Mouse (Mus musculus) MEL (cell line): ENCODE measurements around the gene Alox5. TPM values are rescaled to one million over a fixed set of nuclear protein-coding genes. Genes with fewer than 3 reads are reported as not detected.

ENCODE experiments used
- DNase-seq: peaks from one replicate; pipeline ENCODE4 v3.0.0; 2011; ENCODE audit warnings: low read depth, low spot score
- H3K27ac ChIP-seq: 2 replicates; pipeline ENCODE4 v1.5.1; 2012; ENCODE audit warnings: low read depth, mild to moderate bottlenecking, control low read depth, low read length, moderate library complexity; ENCODE audit not compliant: control insufficient read depth
- H3K27me3 ChIP-seq, 2 experiments: fragments of 150-350 bp in 1 of 2; sonication (generic) in 1 of 2; 2 replicates each; pipeline ENCODE4 v1.6.1; 2012; ENCODE audit warnings: low read length in 2 of 2, mild to moderate bottlenecking in 2 of 2, improper control_type of control experiment in 1 of 2, moderate library complexity in 1 of 2; ENCODE audit not compliant: insufficient read depth in 2 of 2, control insufficient read depth in 1 of 2
- H3K36me3 ChIP-seq, 2 experiments: 2 replicates each; pipeline ENCODE4 v1.6.1; 2012 to 2014; ENCODE audit warnings: low read length in 2 of 2, improper control_type of control experiment in 1 of 2, inconsistent platforms in 1 of 2, mild to moderate bottlenecking in 1 of 2; ENCODE audit not compliant: insufficient read depth in 2 of 2, control insufficient read depth in 1 of 2
- H3K4me1 ChIP-seq, 2 experiments: fragments of 150-350 bp in 1 of 2; sonication (generic) in 1 of 2; 2 replicates each; pipeline ENCODE4 v1.6.1; 2012; ENCODE audit warnings: low read length in 2 of 2, improper control_type of control experiment in 1 of 2, mild to moderate bottlenecking in 1 of 2; ENCODE audit not compliant: insufficient read depth in 2 of 2, control insufficient read depth in 1 of 2
- H3K4me3 ChIP-seq, 2 experiments: fragments of 150-350 bp in 1 of 2; sonication (generic) in 1 of 2; 2 replicates each; pipeline ENCODE4 v1.5.1; 2012; ENCODE audit warnings: low read depth in 2 of 2, low read length in 2 of 2, mild to moderate bottlenecking in 2 of 2, moderate library complexity in 2 of 2, control low read depth in 1 of 2, improper control_type of control experiment in 1 of 2; ENCODE audit not compliant: control insufficient read depth in 1 of 2, insufficient read depth in 1 of 2
- H3K79me2 ChIP-seq: 2 replicates; pipeline ENCODE4 v1.6.1; 2012; ENCODE audit warnings: mild to moderate bottlenecking, low read length, moderate library complexity; ENCODE audit not compliant: control insufficient read depth, poor library complexity, insufficient read depth
- H3K9ac ChIP-seq: 2 replicates; pipeline ENCODE4 v1.6.1; 2012; ENCODE audit warnings: low read depth, mild to moderate bottlenecking, control low read depth, low read length, moderate library complexity; ENCODE audit not compliant: control insufficient read depth, poor library complexity, severe bottlenecking
- H3K9me3 ChIP-seq: fragments of 150-350 bp; sonication (generic); replicated peaks from 2 replicates; pipeline ENCODE4 v1.6.1; 2012; ENCODE audit warnings: mild to moderate bottlenecking, low read length, improper control_type of control experiment, moderate library complexity; ENCODE audit not compliant: insufficient read depth
- CTCF ChIP-seq, 3 experiments: IDR thresholded peaks in 2 of 3; conservative IDR thresholded peaks in 1 of 3; 2 replicates each; pipeline ENCODE4 v1.5.1; 2011 to 2012; ENCODE audit warnings: low read length in 3 of 3, low read depth in 2 of 3, mild to moderate bottlenecking in 2 of 3, improper control_type of control experiment in 1 of 3, inconsistent platforms in 1 of 3, mixed read lengths in 1 of 3, moderate library complexity in 1 of 3; ENCODE audit not compliant: control insufficient read depth in 1 of 3, insufficient read depth in 1 of 3, poor library complexity in 1 of 3, severe bottlenecking in 1 of 3
- E2F4 ChIP-seq: IDR thresholded peaks from 2 replicates; pipeline ENCODE4 v1.6.1; 2011; ENCODE audit warnings: low read depth, low read length, improper control_type of control experiment, borderline replicate concordance
- ELF1 ChIP-seq: IDR thresholded peaks from 2 replicates; pipeline ENCODE4 v1.6.1; 2014; ENCODE audit warnings: low read depth, mild to moderate bottlenecking, inconsistent platforms, low read length, improper control_type of control experiment, moderate library complexity
- ETS1 ChIP-seq: IDR thresholded peaks from 2 replicates; pipeline ENCODE4 v1.6.1; 2012; ENCODE audit warnings: low read depth, mild to moderate bottlenecking, inconsistent platforms, low read length, improper control_type of control experiment, moderate library complexity
- KAT2A ChIP-seq: conservative IDR thresholded peaks from 2 replicates; pipeline ENCODE4 v1.6.1; 2012; ENCODE audit warnings: low read depth, low read length, improper control_type of control experiment, inconsistent platforms
- MYB ChIP-seq: IDR thresholded peaks from 2 replicates; pipeline ENCODE4 v1.6.1; 2011; ENCODE audit warnings: mild to moderate bottlenecking, low read depth, low read length, improper control_type of control experiment
- RAD21 ChIP-seq: IDR thresholded peaks from 2 replicates; pipeline ENCODE4 v1.6.1; 2011; ENCODE audit warnings: mild to moderate bottlenecking, low read depth, low read length, improper control_type of control experiment
- SMC3 ChIP-seq: IDR thresholded peaks from 2 replicates; pipeline ENCODE4 v1.6.1; 2011; ENCODE audit warnings: low read depth, low read length, improper control_type of control experiment
- ZC3H11A ChIP-seq: IDR thresholded peaks from 2 replicates; pipeline ENCODE4 v1.6.1; 2012; ENCODE audit warnings: low read depth, mild to moderate bottlenecking, inconsistent platforms, low read length, improper control_type of control experiment
- ZKSCAN1 ChIP-seq: IDR thresholded peaks from 2 replicates; pipeline ENCODE4 v1.6.1; 2012; ENCODE audit warnings: low read depth, mild to moderate bottlenecking, inconsistent platforms, low read length, improper control_type of control experiment, moderate library complexity
- polyA plus RNA-seq, 2 experiments: library from polyadenylated mRNA; stranded (reverse) in 1 of 2; unstranded in 1 of 2; fragments of >175 nt in 1 of 2; fragments of >200 nt in 1 of 2; gene quantifications; 2 replicates each; pipeline versions ENCODE4 v1.2.1 to v1.2.4; 2012; ENCODE audit warnings: low replicate concordance in 2 of 2, low read depth in 1 of 2; ENCODE audit not compliant: insufficient read length in 2 of 2, insufficient read depth in 1 of 2, missing spikeins in 1 of 2
- total RNA-seq: library from RNA; depleted of rRNA; stranded (reverse); fragments of 300-350 nt; gene quantifications from 2 replicates; pipeline ENCODE4 v1.2.3, GENCODE M21; 2012

Alox5 gene
- total and polyA plus RNA-seq, 3 experiments: 1.1 to 5.7 TPM; not detected in 1

DNA sequence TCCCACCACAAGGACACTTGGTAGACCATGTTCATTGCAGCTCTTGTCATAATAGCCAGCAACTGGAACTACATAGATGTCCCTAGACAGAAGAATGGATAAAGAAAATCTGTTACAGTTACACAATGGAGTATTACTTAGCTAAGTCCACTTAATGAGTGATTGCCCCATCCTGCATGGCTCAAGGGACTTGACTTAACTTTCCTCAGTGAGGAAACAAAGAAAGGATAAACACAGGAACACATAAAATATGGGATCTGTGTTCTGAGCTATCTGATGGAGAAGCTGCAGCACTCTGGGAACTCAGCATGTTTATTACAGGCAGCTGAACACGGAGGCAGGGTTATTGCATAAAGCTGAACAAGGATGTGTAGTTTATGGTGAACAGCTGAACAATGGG is 24.1 kb upstream of the Alox5 start:
- no peaks in the 10 kb centered on the region; a peak in 1 of 4 replicates for H3K27me3 ChIP-seq
- H3K36me3 ChIP-seq: no peaks in the 10 kb centered on the region
- TF ChIP-seq ZKSCAN1 (no peak), ZC3H11A (no peak), KAT2A (no peak), MYB (no peak), ETS1 (no peak)
- H3K9ac ChIP-seq: no peak overlapping the region
- H3K4me1 ChIP-seq: no peaks in the 10 kb centered on the region
- no peak overlapping the region for H3K4me3 ChIP-seq
- DNase-seq: no peak
- no peak overlapping the region for H3K27ac ChIP-seq
- H3K9me3 ChIP-seq: no peaks in the 10 kb centered on the region
- no peaks in the 10 kb centered on the region for H3K79me2 ChIP-seq

DNA sequence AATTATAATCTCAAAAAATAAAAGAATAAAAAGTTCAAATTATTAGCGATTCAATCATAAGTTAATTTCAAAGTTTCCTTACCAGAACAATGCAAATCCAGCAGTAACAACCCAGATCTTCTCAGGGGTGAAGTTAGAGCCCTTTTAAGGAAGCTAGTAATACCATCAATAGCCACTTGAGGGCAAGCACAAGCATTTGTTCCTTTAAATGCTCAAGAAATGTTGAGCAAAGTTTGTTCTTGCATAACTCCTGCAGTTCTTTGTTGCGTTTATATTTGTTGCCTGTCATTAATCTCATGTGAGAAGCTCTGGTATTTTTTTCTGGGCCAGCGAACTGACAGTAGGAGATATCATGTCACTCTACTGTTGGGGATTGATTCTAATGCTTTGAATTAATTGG is 7.1 kb upstream of the Alox5 start:
- Histone ChIP-seq H3K4me3 (no peak overlapping the region), H3K9me3 (no peaks in the 10 kb centered on the region), H3K4me1 (no peaks in the 10 kb centered on the region), H3K36me3 (no peaks in the 10 kb centered on the region), H3K27ac (no peak overlapping the region), H3K79me2 (no peaks in the 10 kb centered on the region), H3K27me3 (no peaks in the 10 kb centered on the region), H3K9ac (no peak overlapping the region)
- TF ChIP-seq CTCF (IDR thresholded peaks at IDR 0.05 in 2 of 3, conservative IDR thresholded peaks at IDR 0.05 in 1 of 3; ENCODE audit: control insufficient read depth in 1 of 3, insufficient read depth in 1 of 3, low read depth in 2 of 3, low read length in 3 of 3, poor library complexity in 1 of 3, severe bottlenecking in 1 of 3): peak in 2 of 3 experiments; percentile 60 to 66; a peak in 4 of 6 replicates
- TF ChIP-seq E2F4: no peak
- TF ChIP-seq RAD21: peak; percentile 52
- peak; percentile 69 for TF ChIP-seq SMC3
- DNase-seq: peak; percentile 58

DNA sequence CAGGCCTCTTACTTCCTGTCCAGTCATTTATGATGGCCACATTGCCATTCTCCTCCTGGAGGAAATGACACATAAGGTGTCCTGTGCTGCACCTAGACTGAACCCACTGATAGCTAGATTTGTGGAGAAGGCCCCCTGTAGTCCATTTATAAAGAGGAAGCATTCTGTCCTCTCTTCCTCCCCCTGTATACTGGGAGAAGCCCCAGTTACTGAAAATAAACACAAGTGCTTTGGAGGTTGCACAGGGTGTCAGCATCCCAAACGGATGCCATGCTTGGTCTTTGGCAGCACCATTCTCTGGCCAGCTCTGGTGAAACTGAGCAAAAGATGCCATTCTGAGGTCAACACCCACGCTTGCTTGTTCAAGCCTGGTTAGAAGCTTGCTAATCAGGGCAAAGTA is 1.7 kb downstream of the Alox5 start:
- H3K27ac ChIP-seq: peak overlapping the region; percentile 70
- TF ChIP-seq CTCF (IDR thresholded peaks at IDR 0.05 in 2 of 3, conservative IDR thresholded peaks at IDR 0.05 in 1 of 3; ENCODE audit: control insufficient read depth in 1 of 3, insufficient read depth in 1 of 3, low read depth in 2 of 3, low read length in 3 of 3, poor library complexity in 1 of 3, severe bottlenecking in 1 of 3): no peak
- 0 out of 2 replicates have a peak, but pooled peaks have one; percentile 7 for TF ChIP-seq ELF1

More for the DNA sequence above, 1.7 kb downstream of the Alox5 start:
- no peaks in the 10 kb centered on the region for H3K79me2 ChIP-seq
- no peak overlapping the region for H3K4me3 ChIP-seq
- H3K9ac ChIP-seq: no peak overlapping the region
- peaks cover 0 to 40% of the 10 kb centered on the region in 2 experiments; a peak in 2 of 4 replicates for H3K36me3 ChIP-seq
- H3K9me3 ChIP-seq: no peaks in the 10 kb centered on the region
- H3K27me3 ChIP-seq: no peaks in the 10 kb centered on the region
- H3K4me1 ChIP-seq: peaks cover 34 to 48% of the 10 kb centered on the region in 2 experiments
- peak; percentile 53 for DNase-seq
